Mouse (Mus musculus): Measurements from ENCODE around the gene Rabepk.

DNA sequence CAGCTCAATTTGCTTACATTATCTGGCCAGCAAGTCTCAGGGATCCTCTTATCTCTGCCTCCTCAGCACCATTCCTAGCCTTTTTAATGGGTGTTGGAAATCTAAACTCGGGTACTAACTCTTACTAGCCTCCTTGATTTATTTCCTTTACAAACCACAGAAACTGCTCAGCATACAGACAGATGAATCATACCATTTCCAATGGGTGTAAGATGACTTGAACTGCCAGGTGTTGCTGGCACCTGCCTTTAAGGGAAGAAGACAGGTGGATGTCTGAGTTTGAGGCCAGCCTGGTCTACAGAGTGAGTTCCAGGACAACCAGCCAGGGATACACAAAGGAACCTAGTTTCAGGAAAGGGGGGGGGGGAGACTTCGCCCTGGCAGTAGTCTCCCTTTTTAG is 8.3 kb upstream of the Rabepk start:
- TF ChIP-seq POLR2A (IDR thresholded peaks at IDR 0.05; ENCODE audit: borderline replicate concordance, extremely low read depth, low read depth, low read length): no peak
- no peak for TF ChIP-seq CTCF (IDR thresholded peaks at IDR 0.05; ENCODE audit: insufficient read depth, low read length)

All from lung, adult 2 months (tissue).